Mouse (Mus musculus) CH12.LX (cell line): Measurements from ENCODE around the gene Atp6v1g2. TPM values are rescaled to one million over a fixed set of nuclear protein-coding genes. Genes with fewer than 3 reads are reported as not detected.

ENCODE experiments used
- DNase-seq: peaks from one replicate; pipeline ENCODE4 v3.0.0-alpha.2; 2013; ENCODE audit errors: extremely low read depth
- H3K27ac ChIP-seq: 2 replicates; pipeline ENCODE4 v1.5.1; 2012; ENCODE audit warnings: low read depth, mild to moderate bottlenecking, control low read depth, moderate library complexity; ENCODE audit not compliant: insufficient read depth
- H3K27me3 ChIP-seq: replicated peaks from 2 replicates; pipeline ENCODE3; 2012; ENCODE audit warnings: inconsistent platforms
- H3K36me3 ChIP-seq, 2 experiments: replicated peaks in 1 of 2; 2 replicates each; pipeline versions ENCODE3 to v1.6.1; 2012; ENCODE audit warnings: inconsistent platforms in 1 of 2, low read length in 1 of 2, mild to moderate bottlenecking in 1 of 2, mixed read lengths in 1 of 2, moderate library complexity in 1 of 2; ENCODE audit not compliant: control insufficient read depth in 1 of 2, insufficient read depth in 1 of 2
- H3K4me1 ChIP-seq, 2 experiments: 2 replicates each; pipeline ENCODE4 v1.6.1; 2012; ENCODE audit warnings: inconsistent platforms in 1 of 2, moderate library complexity in 1 of 2; ENCODE audit not compliant: insufficient read depth in 2 of 2, control insufficient read depth in 1 of 2
- H3K4me2 ChIP-seq: 2 replicates; pipeline ENCODE4 v1.6.1; 2012; ENCODE audit warnings: low read depth, mild to moderate bottlenecking, control low read depth; ENCODE audit not compliant: poor library complexity, insufficient read depth, severe bottlenecking
- H3K4me3 ChIP-seq, 3 experiments: fragments of 150-350 bp in 1 of 3; sonication (generic) in 1 of 3; replicated peaks in 1 of 3; 2 replicates each; pipeline versions ENCODE3 to v1.5.1; 2011 to 2012; ENCODE audit warnings: low read depth in 2 of 3, low read length in 2 of 3, mild to moderate bottlenecking in 2 of 3, moderate library complexity in 2 of 3, control low read depth in 1 of 3, improper control_type of control experiment in 1 of 3, inconsistent platforms in 1 of 3, mixed read lengths in 1 of 3; ENCODE audit not compliant: poor library complexity in 1 of 3
- H3K79me2 ChIP-seq: replicated peaks from 2 replicates; pipeline ENCODE4 v1.6.1; 2012; ENCODE audit warnings: mild to moderate bottlenecking, moderate library complexity; ENCODE audit not compliant: control insufficient read depth, poor library complexity, insufficient read depth, severe bottlenecking; ENCODE audit errors: extremely low read depth
- H3K9ac ChIP-seq: 2 replicates; pipeline ENCODE4 v1.6.1; 2012; ENCODE audit warnings: low read depth, mild to moderate bottlenecking, control low read depth, moderate library complexity; ENCODE audit not compliant: insufficient read depth
- H3K9me3 ChIP-seq: replicated peaks from 2 replicates; pipeline ENCODE3; 2012; ENCODE audit warnings: low read length, inconsistent platforms, mixed read lengths
- BHLHE40 ChIP-seq: IDR thresholded peaks from 2 replicates; pipeline ENCODE4 v1.6.1; 2011; ENCODE audit warnings: mild to moderate bottlenecking, low read depth, low read length, improper control_type of control experiment
- CHD1 ChIP-seq: IDR thresholded peaks from 2 replicates; pipeline ENCODE4 v1.6.1; 2012; ENCODE audit warnings: low read depth, low read length, improper control_type of control experiment, inconsistent platforms
- CHD2 ChIP-seq: IDR thresholded peaks from 2 replicates; pipeline ENCODE4 v1.6.1; 2011; ENCODE audit warnings: low read length, improper control_type of control experiment
- E2F4 ChIP-seq: IDR thresholded peaks from 2 replicates; pipeline ENCODE4 v1.6.1; 2011; ENCODE audit warnings: low read depth, low read length, improper control_type of control experiment; ENCODE audit not compliant: insufficient replicate concordance
- EP300 ChIP-seq: IDR thresholded peaks from 2 replicates; pipeline ENCODE4 v1.6.1; 2011; ENCODE audit warnings: low read length, improper control_type of control experiment
- ETS1 ChIP-seq: conservative IDR thresholded peaks from 2 replicates; pipeline ENCODE4 v1.6.1; 2012; ENCODE audit warnings: low read depth, mild to moderate bottlenecking, inconsistent platforms, low read length, improper control_type of control experiment, moderate library complexity
- GABPA ChIP-seq: IDR thresholded peaks from 2 replicates; pipeline ENCODE4 v1.6.1; 2012; ENCODE audit warnings: low read depth, low read length, improper control_type of control experiment, inconsistent platforms; ENCODE audit not compliant: insufficient replicate concordance
- HCFC1 ChIP-seq: IDR thresholded peaks from 2 replicates; pipeline ENCODE4 v1.6.1; 2012; ENCODE audit warnings: low read depth, mild to moderate bottlenecking, inconsistent platforms, low read length, improper control_type of control experiment
- JUND ChIP-seq: conservative IDR thresholded peaks from 2 replicates; pipeline ENCODE4 v1.6.1; 2011; ENCODE audit warnings: low read depth, low read length, improper control_type of control experiment
- KAT2A ChIP-seq: IDR thresholded peaks from 2 replicates; pipeline ENCODE4 v1.6.1; 2012; ENCODE audit warnings: low read length, improper control_type of control experiment, inconsistent platforms; ENCODE audit not compliant: insufficient replicate concordance
- MAX ChIP-seq: IDR thresholded peaks from 2 replicates; pipeline ENCODE4 v1.6.1; 2011; ENCODE audit warnings: low read length, improper control_type of control experiment
- MAZ ChIP-seq: IDR thresholded peaks from 2 replicates; pipeline ENCODE4 v1.6.1; 2012; ENCODE audit warnings: low read depth, mild to moderate bottlenecking, inconsistent platforms, low read length, improper control_type of control experiment, moderate library complexity
- MEF2A ChIP-seq: IDR thresholded peaks from 2 replicates; pipeline ENCODE4 v1.6.1; 2014; ENCODE audit warnings: low read depth, mild to moderate bottlenecking, inconsistent platforms, low read length, improper control_type of control experiment, borderline replicate concordance
- MYC ChIP-seq: IDR thresholded peaks from 2 replicates; pipeline ENCODE4 v1.6.1; 2011; ENCODE audit warnings: low read depth, mild to moderate bottlenecking, improper control_type of control experiment, low read length
- NELFE ChIP-seq: IDR thresholded peaks from 2 replicates; pipeline ENCODE4 v1.6.1; 2011; ENCODE audit warnings: low read depth, low read length, improper control_type of control experiment
- PAX5 ChIP-seq: IDR thresholded peaks from 2 replicates; pipeline ENCODE4 v1.6.1; 2012; ENCODE audit warnings: low read length, inconsistent platforms, mixed read lengths
- POLR2A ChIP-seq: IDR thresholded peaks from 2 replicates; pipeline ENCODE4 v1.6.1; 2011; ENCODE audit warnings: low read depth, mild to moderate bottlenecking, improper control_type of control experiment, low read length
- POLR2AphosphoS2 ChIP-seq: IDR thresholded peaks from 2 replicates; pipeline ENCODE4 v1.6.1; 2011; ENCODE audit warnings: low read depth, low read length, improper control_type of control experiment
- RAD21 ChIP-seq: IDR thresholded peaks from 2 replicates; pipeline ENCODE4 v1.6.1; 2011; ENCODE audit warnings: low read depth, mild to moderate bottlenecking, low read length, improper control_type of control experiment, moderate library complexity
- RCOR1 ChIP-seq: conservative IDR thresholded peaks from 2 replicates; pipeline ENCODE4 v1.6.1; 2012; ENCODE audit warnings: low read depth, mild to moderate bottlenecking, inconsistent platforms, low read length, improper control_type of control experiment
- SIN3A ChIP-seq: IDR thresholded peaks from 2 replicates; pipeline ENCODE4 v1.6.1; 2012; ENCODE audit warnings: low read length, improper control_type of control experiment, inconsistent platforms
- TBP ChIP-seq: conservative IDR thresholded peaks from 2 replicates; pipeline ENCODE4 v1.6.1; 2011; ENCODE audit warnings: low read depth, low read length, improper control_type of control experiment
- TCF12 ChIP-seq: IDR thresholded peaks from 2 replicates; pipeline ENCODE4 v1.6.1; 2014; ENCODE audit warnings: low read depth, mild to moderate bottlenecking, inconsistent platforms, low read length, improper control_type of control experiment
- UBTF ChIP-seq: IDR thresholded peaks from 2 replicates; pipeline ENCODE4 v1.6.1; 2012; ENCODE audit warnings: low read depth, mild to moderate bottlenecking, inconsistent platforms, low read length, improper control_type of control experiment, moderate library complexity
- USF1 ChIP-seq: IDR thresholded peaks from 2 replicates; pipeline ENCODE4 v1.6.1; 2014; ENCODE audit warnings: low read depth, mild to moderate bottlenecking, inconsistent platforms, low read length, improper control_type of control experiment
- ZC3H11A ChIP-seq: IDR thresholded peaks from 2 replicates; pipeline ENCODE4 v1.6.1; 2012; ENCODE audit warnings: low read depth, mild to moderate bottlenecking, inconsistent platforms, low read length, improper control_type of control experiment
- ZKSCAN1 ChIP-seq: IDR thresholded peaks from 2 replicates; pipeline ENCODE4 v1.6.1; 2012; ENCODE audit warnings: low read depth, inconsistent platforms, low read length, improper control_type of control experiment, borderline replicate concordance
- ZMIZ1 ChIP-seq: IDR thresholded peaks from 2 replicates; pipeline ENCODE4 v1.6.1; 2012; ENCODE audit warnings: low read depth, mild to moderate bottlenecking, inconsistent platforms, low read length, improper control_type of control experiment
- ZNF384 ChIP-seq: IDR thresholded peaks from 2 replicates; pipeline ENCODE4 v1.6.1; 2012; ENCODE audit warnings: low read depth, low read length, improper control_type of control experiment, inconsistent platforms
- dilution Hi-C: fragments of 300-500 bp; cut with MboI; formaldehyde crosslinking; loops from 2 replicates; pipeline ENCODE4 v1.14.3; 2020; ENCODE audit warnings: low sequenced_read_pairs; ENCODE audit not compliant: extremely low pct_unique_long_range_greater_than_20kb, extremely low pct_ligation_motif_present
- in situ Hi-C: fragments of 300-500 bp; cut with MboI; formaldehyde crosslinking; loops from 3 replicates; pipeline ENCODE4 v1.14.3; 2019; ENCODE audit warnings: low sequenced_read_pairs, low pct_ligation_motif_present, low pct_unique_long_range_greater_than_20kb, mixed read lengths
- polyA plus RNA-seq: library from polyadenylated mRNA; unstranded; fragments of >175 nt; gene quantifications from 2 replicates; pipeline ENCODE4 v1.2.1, GENCODE M21; 2012; ENCODE audit warnings: low read depth; ENCODE audit not compliant: insufficient read length
- total RNA-seq, 2 experiments: library from RNA; depleted of rRNA; stranded (reverse); fragments of 300-350 nt in 1 of 2; fragments of >200 nt in 1 of 2; gene quantifications; 2 replicates each; pipeline ENCODE4 v1.2.3; 2012 to 2014

The Atp6v1g2 gene
- total and polyA plus RNA-seq, 3 experiments = 0.23 to 1.4 (median 0.76) TPM

DNA sequence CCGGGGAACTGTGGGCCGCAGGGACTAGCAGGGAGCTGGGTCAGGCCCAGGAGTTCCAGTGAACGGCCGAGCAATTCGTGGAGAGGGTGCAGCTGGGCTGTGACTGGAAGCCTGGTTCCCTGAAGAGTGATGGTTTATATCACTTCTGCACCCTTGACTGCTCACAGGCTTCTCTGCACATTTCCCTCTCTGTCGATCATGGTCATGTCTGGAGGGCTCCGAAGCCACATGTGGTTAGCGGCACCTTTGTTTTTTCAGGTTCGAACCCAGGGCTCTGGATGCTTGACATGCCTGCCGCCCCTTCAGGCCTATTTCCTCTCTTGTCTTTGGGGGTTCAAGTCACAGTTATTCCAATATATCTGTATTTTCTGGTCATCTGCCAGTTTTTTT is 28.1 kb upstream of the Atp6v1g2 start:
- dilution Hi-C loops (no loop called here), in situ Hi-C loops (no loop called here)
- Histone ChIP-seq H3K79me2 (peaks cover 13% of the 10 kb centered on the region), H3K9me3 (no peaks in the 10 kb centered on the region), H3K9ac (peak overlapping the region; percentile 1; the same call in 1 of the 2 replicates), H3K4me3 (peak overlapping the region; percentile 2 to 51 (median 38)), H3K4me1 (peaks cover 22 to 72% of the 10 kb centered on the region in 2 experiments), H3K27ac (peak overlapping the region; percentile 16; the same call in 1 of the 2 replicates), H3K36me3 (peaks cover 0 to under 1% of the 10 kb centered on the region in 2 experiments), H3K27me3 (no peaks in the 10 kb centered on the region), H3K4me2 (peak overlapping the region; percentile 23)
- DNase-seq = peak; percentile 75
- no peak for TF ChIP-seq MEF2A
- TF ChIP-seq SIN3A = no peak
- TF ChIP-seq TCF12 = 0 out of 2 replicates have a peak, but pooled peaks have one; percentile 8
- no peak for TF ChIP-seq CHD1
- 0 out of 2 replicates have a peak, but pooled peaks have one; percentile 7 for TF ChIP-seq ETS1
- TF ChIP-seq EP300 = no peak
- TF ChIP-seq ZNF384 = peak; percentile 48
- no peak; the same call in 1 of the 2 replicates for TF ChIP-seq ZMIZ1
- peak; percentile 40; the same call in 1 of the 2 replicates for TF ChIP-seq BHLHE40
- TF ChIP-seq JUND = no peak; the same call in 1 of the 2 replicates
- peak; percentile 29; the same call in 1 of the 2 replicates for TF ChIP-seq MAX

- no peaks in the 10 kb centered on the region for H3K36me3 ChIP-seq
- H3K9me3 ChIP-seq = no peaks in the 10 kb centered on the region
- H3K79me2 ChIP-seq = no peaks in the 10 kb centered on the region
- DNase-seq = peak; percentile 94
- in situ Hi-C loops (no loop called here), dilution Hi-C loops (no loop called here)
- H3K4me1 ChIP-seq = peaks cover 28 to 80% of the 10 kb centered on the region in 2 experiments
- H3K27me3 ChIP-seq = no peaks in the 10 kb centered on the region
- H3K9ac ChIP-seq = peak overlapping the region; percentile 62
- H3K4me3 ChIP-seq = no peak overlapping the region
- peak overlapping the region; percentile 72 for H3K4me2 ChIP-seq
- peak overlapping the region; percentile 97 for H3K27ac ChIP-seq
- TF ChIP-seq ZC3H11A (no peak), TCF12 (peak; percentile 95), E2F4 (0 out of 2 replicates have a peak, but pooled peaks have one; percentile 14), MYC (peak; percentile 91), ZMIZ1 (peak; percentile 52; the same call in 1 of the 2 replicates), JUND (peak; percentile 70), RAD21 (no peak; the same call in none of the 2 replicates), POLR2A (peak; percentile 46), HCFC1 (peak; percentile 58), CHD2 (peak; percentile 93), CHD1 (no peak), RCOR1 (peak; percentile 97), KAT2A (0 out of 2 replicates have a peak, but pooled peaks have one; percentile 64), USF1 (no peak), EP300 (peak; percentile 92), ETS1 (peak; percentile 99), MAX (peak; percentile 89), PAX5 (no peak), MAZ (peak; percentile 99), GABPA (no peak), ZNF384 (peak; percentile 51), UBTF (0 out of 2 replicates have a peak, but pooled peaks have one; percentile 64), TBP (peak; percentile 83), BHLHE40 (peak; percentile 99), ZKSCAN1 (no peak), NELFE (no peak), POLR2AphosphoS2 (peak; percentile 43; the same call in 1 of the 2 replicates)
These were observed 23.5 kb upstream of the Atp6v1g2 start for GRCm38 (mm10) chr17:35209785-35210535.
